Mouse (Mus musculus) forebrain, embryonic 13.5 days (tissue): ENCODE data around the gene Ints4. TPM values are rescaled to one million over a fixed set of nuclear protein-coding genes. Genes with fewer than 3 reads are reported as not detected.
A peak's percentile ranks its signal among the peaks of the same experiment; 100 is the strongest.

Source experiments
- ATAC-seq: fragments of 200-750 bp; cut with Nextera tagmentation; 2 replicates; pipeline ENCODE4 v1.8.0; 2017
- H3K27ac ChIP-seq: fragments of 300-500 bp; sonication (generic); 2 replicates; pipeline ENCODE4 v1.5.1; 2015; ENCODE audit warnings: inconsistent platforms, mild to moderate bottlenecking, moderate library complexity
- H3K27me3 ChIP-seq: fragments of 300-500 bp; sonication (generic); 2 replicates; pipeline ENCODE4 v1.6.1; 2015; ENCODE audit warnings: mild to moderate bottlenecking, inconsistent platforms
- H3K36me3 ChIP-seq: fragments of 300-500 bp; sonication (generic); 2 replicates; pipeline ENCODE4 v1.6.1; 2015; ENCODE audit warnings: mild to moderate bottlenecking, inconsistent platforms; ENCODE audit not compliant: poor library complexity, severe bottlenecking
- H3K4me1 ChIP-seq: fragments of 300-500 bp; sonication (generic); 2 replicates; pipeline ENCODE4 v1.6.1; 2015; ENCODE audit warnings: inconsistent platforms
- H3K4me2 ChIP-seq: fragments of 300-500 bp; sonication (generic); 2 replicates; pipeline ENCODE4 v1.6.1; 2015; ENCODE audit warnings: inconsistent platforms, mild to moderate bottlenecking, moderate library complexity
- H3K4me3 ChIP-seq: fragments of 300-500 bp; sonication (generic); 2 replicates; pipeline ENCODE4 v1.5.1; 2015; ENCODE audit warnings: mild to moderate bottlenecking, inconsistent platforms
- H3K9ac ChIP-seq: fragments of 300-500 bp; sonication (generic); 2 replicates; pipeline ENCODE4 v1.6.1; 2015; ENCODE audit warnings: mild to moderate bottlenecking, inconsistent platforms
- H3K9me3 ChIP-seq: fragments of 300-500 bp; sonication (generic); replicated peaks from 2 replicates; pipeline ENCODE4 v1.6.1; 2016; ENCODE audit warnings: inconsistent platforms
- WGBS: fragments of 180-500 bp; shearing (Covaris S2); methylation state at CpG from one replicate; pipeline ENCODE4 v1.1.7; 2015; 5-methylcytosine and 5-hydroxymethylcytosine counted together
- polyA plus RNA-seq: library from polyadenylated mRNA; unstranded; fragments of >200 nt; fragmentation: Nextera tagmentation; extraction: Ambion mirVana; gene quantifications from 2 replicates; pipeline ENCODE4 v1.2.1, GENCODE M21; 2015

The Ints4 gene
- polyA plus RNA-seq, 1 experiment from 2014 or later, result 53.5 TPM

DNA sequence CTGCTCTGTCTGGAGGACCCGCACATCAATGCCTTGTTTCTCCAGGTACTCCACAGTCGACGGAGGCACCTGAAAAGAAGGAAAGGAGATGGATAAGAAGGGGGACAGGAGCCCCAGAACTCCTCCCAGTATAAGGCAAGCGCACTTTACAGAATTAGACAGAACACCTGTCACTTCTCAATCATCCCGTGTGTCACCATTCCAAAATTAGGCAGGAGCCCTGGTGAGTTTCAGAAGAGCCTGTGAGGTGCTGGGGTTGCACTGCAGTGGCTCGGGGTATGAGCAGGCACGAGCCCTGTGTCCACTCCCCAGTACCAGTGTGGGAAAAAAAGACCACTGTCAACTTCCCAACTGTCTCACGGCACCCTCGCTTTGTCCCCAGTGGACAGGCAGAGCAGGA, 69.9 kb downstream of the Ints4 start:
- WGBS, result 91% methylated on average over 9 of the region's 9 CpGs
- Histone ChIP-seq H3K36me3 (no peaks in the 10 kb centered on the region), H3K27me3 (no peaks in the 10 kb centered on the region), H3K9ac (no peak overlapping the region), H3K4me1 (no peaks in the 10 kb centered on the region), H3K9me3 (no peaks in the 10 kb centered on the region), H3K27ac (no peak overlapping the region), H3K4me2 (no peak overlapping the region), H3K4me3 (no peak overlapping the region)
- ATAC-seq, result no peak

GRCm38 (mm10) chr7:97563576-97563975, 82.8 kb downstream of the Ints4 start:
- ATAC-seq, result no peak
- WGBS, result 88% methylated on average over 2 of the region's 2 CpGs
- Histone ChIP-seq H3K9me3 (no peaks in the 10 kb centered on the region), H3K27me3 (no peaks in the 10 kb centered on the region), H3K4me1 (no peaks in the 10 kb centered on the region), H3K4me3 (no peak overlapping the region), H3K4me2 (no peak overlapping the region), H3K9ac (no peak overlapping the region), H3K27ac (no peak overlapping the region), H3K36me3 (no peaks in the 10 kb centered on the region; the same call in 1 of the 2 replicates)

DNA sequence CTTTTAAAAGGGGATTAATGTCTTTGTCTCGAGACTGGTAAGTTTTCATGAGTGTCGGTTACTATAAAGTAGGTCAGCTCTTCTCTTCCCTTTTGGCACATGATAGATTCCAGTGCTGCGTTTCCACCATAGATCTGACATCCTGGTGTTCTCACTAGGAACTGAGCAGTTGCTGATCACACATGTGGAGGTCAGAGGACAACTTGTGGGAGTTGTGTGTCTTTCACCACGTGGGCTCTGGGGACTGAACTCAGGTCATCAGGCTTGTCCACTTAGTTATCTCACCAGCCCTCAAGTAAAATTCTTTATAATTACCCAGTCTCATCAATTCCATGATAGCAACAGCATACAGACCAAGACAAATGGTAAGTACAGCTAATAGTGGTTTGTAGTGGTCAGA, 88.6 kb downstream of the Ints4 start:
- H3K9ac ChIP-seq, result no peak overlapping the region
- H3K9me3 ChIP-seq, result no peaks in the 10 kb centered on the region
- H3K4me1 ChIP-seq, result no peaks in the 10 kb centered on the region
- 89% methylated on average over 4 of the region's 4 CpGs for WGBS
- ATAC-seq, result no peak
- H3K4me3 ChIP-seq, result no peak overlapping the region
- H3K27ac ChIP-seq, result no peak overlapping the region
- no peaks in the 10 kb centered on the region for H3K27me3 ChIP-seq
- no peak overlapping the region for H3K4me2 ChIP-seq
- peaks cover 5% of the 10 kb centered on the region; the same call in 1 of the 2 replicates for H3K36me3 ChIP-seq

- H3K4me2 ChIP-seq, result no peak overlapping the region
- H3K4me3 ChIP-seq, result no peak overlapping the region
- ATAC-seq, result no peak
- no peak overlapping the region for H3K9ac ChIP-seq
- H3K27ac ChIP-seq, result no peak overlapping the region
- no peaks in the 10 kb centered on the region for H3K4me1 ChIP-seq
- WGBS, result 91% methylated on average over 1 of the region's 1 CpGs
- H3K27me3 ChIP-seq, result no peaks in the 10 kb centered on the region
- H3K9me3 ChIP-seq, result no peaks in the 10 kb centered on the region
- H3K36me3 ChIP-seq, result peaks cover 11% of the 10 kb centered on the region
Measured at GRCm38 (mm10) chr7:97570389-97570788, 89.6 kb downstream of the Ints4 start.

DNA sequence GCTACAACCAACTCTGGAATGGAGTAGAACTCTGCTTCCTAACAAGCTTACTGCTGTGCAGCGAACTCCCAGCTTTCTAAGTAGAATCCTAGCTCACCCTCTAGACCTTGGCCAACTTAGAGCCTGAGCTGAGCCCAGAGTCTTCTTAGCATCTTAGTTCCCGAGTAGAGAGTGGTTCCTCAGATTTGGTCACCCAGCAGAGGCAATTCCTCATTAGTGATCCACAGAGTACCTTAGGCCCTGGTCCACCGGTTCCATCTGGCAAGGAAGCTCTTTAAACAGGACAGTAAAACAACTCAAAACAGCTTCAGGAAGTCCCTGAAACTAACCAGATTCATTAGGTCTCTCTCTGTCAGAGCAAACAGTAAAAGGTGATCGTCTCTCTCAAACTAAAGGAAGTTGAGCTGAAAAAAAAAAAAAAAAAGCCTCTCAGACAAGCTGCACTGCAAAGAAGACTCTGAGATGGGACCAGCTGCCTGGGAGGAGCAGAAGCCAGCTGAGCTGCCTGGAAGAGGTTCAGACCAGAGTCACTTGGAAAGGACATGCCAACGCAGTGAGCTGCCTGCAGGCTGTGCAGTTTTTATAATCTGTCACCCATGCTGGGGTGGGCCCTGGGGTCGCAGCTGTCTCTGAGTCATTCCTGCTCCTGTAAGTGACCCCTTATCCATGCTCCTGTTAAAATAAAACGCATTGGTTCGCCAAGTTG, 97.8 kb downstream of the Ints4 start:
- H3K9ac ChIP-seq, result peak overlapping the region; percentile 100
- H3K9me3 ChIP-seq, result no peaks in the 10 kb centered on the region
- ATAC-seq, result 0 out of 2 replicates have a peak, but pooled peaks have one; percentile 0
- H3K4me3 ChIP-seq, result peak overlapping the region; percentile 100
- H3K4me2 ChIP-seq, result peak overlapping the region; percentile 61
- H3K4me1 ChIP-seq, result peaks cover 16% of the 10 kb centered on the region
- H3K27ac ChIP-seq, result peak overlapping the region; percentile 98; the same call in 1 of the 2 replicates
- 32% methylated on average over 8 of the region's 8 CpGs for WGBS
- peaks cover 11% of the 10 kb centered on the region; the same call in 1 of the 2 replicates for H3K36me3 ChIP-seq
- no peaks in the 10 kb centered on the region for H3K27me3 ChIP-seq

DNA sequence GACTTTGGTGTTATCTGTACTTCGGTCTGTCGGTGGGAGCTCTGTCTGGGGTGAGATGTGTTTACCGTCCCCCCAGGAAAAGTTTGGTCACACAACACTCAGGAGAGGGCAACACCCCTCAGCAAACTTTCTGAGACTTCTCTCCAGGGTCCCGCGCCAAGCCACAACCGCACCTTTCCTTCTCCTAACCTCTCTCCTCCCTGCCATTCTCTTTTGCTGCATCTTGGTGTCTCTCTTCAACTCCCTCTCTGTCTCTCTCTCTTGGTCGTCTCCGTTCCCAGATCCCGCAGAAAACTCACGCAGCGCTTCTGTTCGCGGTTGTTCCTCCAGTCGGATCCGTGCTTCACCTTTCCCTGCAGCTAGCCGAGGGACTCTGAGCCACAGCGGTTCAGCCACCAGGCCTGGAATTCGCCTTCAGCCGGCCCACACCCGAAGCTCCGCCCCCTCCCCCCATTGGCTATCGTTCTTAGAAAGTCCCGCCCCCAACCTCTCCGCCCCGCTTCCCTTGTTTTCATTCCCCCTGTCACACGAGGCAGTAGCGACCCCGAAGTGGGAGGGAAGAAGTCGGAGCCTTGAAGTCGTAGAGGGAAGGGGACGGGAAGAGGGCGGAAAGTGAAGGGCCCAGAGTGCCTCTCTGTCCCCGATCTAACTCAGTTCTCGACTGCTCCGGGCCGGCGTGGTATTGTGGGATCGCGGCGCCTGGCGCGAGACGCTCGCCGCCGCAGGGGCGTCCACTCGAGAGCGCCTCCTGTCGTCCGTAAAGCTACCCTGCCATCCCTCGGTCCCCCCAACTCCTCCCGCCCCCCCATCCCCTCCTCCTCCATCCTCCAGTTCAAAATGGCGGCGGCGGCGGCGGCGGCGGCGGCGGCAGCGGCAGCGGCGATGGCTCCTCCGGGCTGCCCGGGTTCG, 98.6 kb downstream of the Ints4 start, which contains the start of the genes Aamdc and Rsf1:
Gene Aamdc (minus strand): TSS at position 431 of the 909 bp plus-strand sequence.
Gene Rsf1 (plus strand): TSS at position 823 of the 909 bp plus-strand sequence.
- peak; percentile 97 for ATAC-seq
- WGBS, result under 1% methylated on average over 50 of the region's 68 CpGs
- H3K9ac ChIP-seq, result peak within 1 kb of the TSS; percentile 100
- H3K4me3 ChIP-seq, result peak within 1 kb of the TSS; percentile 100
- peak within 1 kb of the TSS; percentile 61 for H3K4me2 ChIP-seq
- peaks cover 16% of the 10 kb centered on the region for H3K4me1 ChIP-seq
- H3K9me3 ChIP-seq, result no peaks in the 10 kb centered on the region
- peaks cover 7% of the 10 kb centered on the region; the same call in 1 of the 2 replicates for H3K36me3 ChIP-seq
- H3K27me3 ChIP-seq, result no peaks in the 10 kb centered on the region
- H3K27ac ChIP-seq, result peak within 1 kb of the TSS; percentile 98

- H3K27ac ChIP-seq, result peak overlapping the region; percentile 98
- ATAC-seq, result peak; percentile 38
- no peaks in the 10 kb centered on the region for H3K27me3 ChIP-seq
- no peaks in the 10 kb centered on the region for H3K9me3 ChIP-seq
- H3K4me2 ChIP-seq, result peak overlapping the region; percentile 61
- H3K36me3 ChIP-seq, result 0 out of 2 replicates have a peak, but pooled peaks cover under 1% of the 10 kb centered on the region
- H3K9ac ChIP-seq, result peak overlapping the region; percentile 100
- H3K4me3 ChIP-seq, result peak overlapping the region; percentile 100
- WGBS, result under 1% methylated on average over 61 of the region's 65 CpGs
- H3K4me1 ChIP-seq, result peaks cover 16% of the 10 kb centered on the region
Measured at GRCm38 (mm10) chr7:97579976-97580842, 99.5 kb downstream of the Ints4 start.

DNA sequence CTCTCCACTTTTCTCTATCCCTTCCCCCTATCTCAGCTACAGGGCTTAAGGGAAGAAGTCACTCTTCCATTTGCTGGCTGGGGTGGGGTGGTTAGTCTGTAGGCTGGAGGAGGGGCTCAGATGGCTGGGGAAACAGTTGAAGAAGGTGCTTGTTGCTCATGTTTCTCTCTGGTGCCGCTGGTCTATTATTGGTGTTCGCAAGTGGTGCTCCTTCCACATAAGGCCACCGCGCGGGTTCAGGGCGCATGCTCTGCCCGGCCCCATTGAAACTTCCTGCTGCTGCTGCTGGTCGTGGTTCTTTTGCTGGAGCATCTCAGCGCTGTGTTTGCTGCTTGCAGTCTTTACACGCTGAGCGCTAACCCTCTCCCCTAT, 100.1 kb downstream of the Ints4 start:
- Histone ChIP-seq H3K9ac (peak overlapping the region; percentile 100), H3K36me3 (no peaks in the 10 kb centered on the region), H3K4me1 (peaks cover 16% of the 10 kb centered on the region), H3K27ac (peak overlapping the region; percentile 98), H3K4me3 (peak overlapping the region; percentile 100), H3K9me3 (no peaks in the 10 kb centered on the region), H3K27me3 (no peaks in the 10 kb centered on the region), H3K4me2 (peak overlapping the region; percentile 61)
- ATAC-seq, result peak; percentile 54
- WGBS, result under 1% methylated on average over 11 of the region's 11 CpGs

GRCm38 (mm10) chr7:97588506-97588905, 107.8 kb downstream of the Ints4 start:
- Histone ChIP-seq H3K9me3 (no peaks in the 10 kb centered on the region), H3K27ac (no peak overlapping the region), H3K36me3 (peaks cover 7% of the 10 kb centered on the region), H3K9ac (no peak overlapping the region), H3K4me1 (peaks cover 14% of the 10 kb centered on the region), H3K4me2 (no peak overlapping the region), H3K4me3 (no peak overlapping the region), H3K27me3 (no peaks in the 10 kb centered on the region)
- 73% methylated on average over 5 of the region's 5 CpGs for WGBS
- no peak for ATAC-seq

DNA sequence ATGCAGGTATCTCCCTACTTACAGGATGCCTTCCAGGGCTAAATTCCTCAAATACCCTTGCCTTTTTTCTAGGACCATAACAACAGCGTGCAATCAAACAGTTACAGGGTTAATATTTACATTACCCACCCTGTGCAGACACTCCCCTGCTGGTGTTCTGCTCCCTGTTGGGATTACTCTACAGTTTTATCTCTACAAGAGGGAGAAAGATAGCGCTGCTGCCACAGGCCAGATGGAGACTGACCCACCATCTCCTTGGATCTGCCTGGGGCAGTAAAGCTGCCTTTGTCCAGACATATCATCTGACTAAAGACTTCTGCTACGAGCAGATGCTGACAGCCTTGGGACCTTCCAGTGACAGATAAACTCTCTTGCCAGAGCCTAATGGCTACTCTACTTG, 109.7 kb downstream of the Ints4 start:
- Histone ChIP-seq H3K36me3 (peaks cover 10% of the 10 kb centered on the region), H3K4me2 (no peak overlapping the region), H3K4me3 (no peak overlapping the region), H3K4me1 (peaks cover 14% of the 10 kb centered on the region), H3K27ac (peak overlapping the region; percentile 48; the same call in 1 of the 2 replicates), H3K9ac (no peak overlapping the region), H3K27me3 (no peaks in the 10 kb centered on the region), H3K9me3 (no peaks in the 10 kb centered on the region)
- no peak for ATAC-seq
- WGBS, result 80% methylated on average over 3 of the region's 3 CpGs
